Mouse (Mus musculus): ENCODE data around the gene Padi1. TPM values are rescaled to one million over a fixed set of nuclear protein-coding genes. Genes with fewer than 3 reads are reported as not detected.

The Padi1 gene
- total RNA-seq, 1 experiment: 0.09 TPM

DNA sequence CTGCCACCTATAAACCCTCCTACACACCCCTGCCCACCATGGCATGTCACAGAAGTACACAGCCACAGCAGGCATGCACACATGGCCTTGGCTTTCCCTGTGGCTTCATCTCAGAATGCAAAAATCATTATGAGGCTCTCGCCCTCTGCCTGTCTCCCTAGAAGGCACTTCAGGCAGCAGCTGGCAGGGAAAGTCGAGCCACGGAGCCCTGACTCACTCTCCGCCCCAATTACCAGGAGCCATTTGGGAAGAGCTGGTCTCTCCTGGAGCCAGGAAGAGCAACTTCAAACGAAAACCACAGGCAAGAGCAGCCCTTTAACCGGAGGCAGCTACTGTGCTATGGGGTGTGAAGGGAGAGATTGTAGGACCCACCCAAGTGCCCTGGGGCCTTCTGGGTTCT lies 31.1 kb upstream of the Padi1 start:
- TF ChIP-seq CHD2 (IDR thresholded peaks at IDR 0.05; ENCODE audit: low read depth, low read length) (no peak), ZNF384 (IDR thresholded peaks at IDR 0.05; ENCODE audit: low read depth, low read length) (no peak), ZC3H11A (IDR thresholded peaks at IDR 0.05; ENCODE audit: borderline replicate concordance, low read depth, low read length) (no peak), HCFC1 (IDR thresholded peaks at IDR 0.05; ENCODE audit: borderline replicate concordance, insufficient read depth, low read length) (no peak), MAFK (IDR thresholded peaks at IDR 0.05; ENCODE audit: insufficient read depth, low read depth, low read length) (no peak)
- Histone ChIP-seq H3K27ac (ENCODE audit: insufficient read depth, low read depth, low read length, poor library complexity, severe bottlenecking) (no peak overlapping the region), H3K4me3 (ENCODE audit: insufficient read depth in 1 of 2, low read depth in 1 of 2, low read length in 2 of 2, poor library complexity in 1 of 2, severe bottlenecking in 1 of 2) (no peak overlapping the region), H3K9me3 (ENCODE audit: control insufficient read depth, insufficient read depth, low read depth, low read length) (no peaks in the 10 kb centered on the region), H3K36me3 (ENCODE audit: control insufficient read depth, insufficient read depth, low read length, poor library complexity, severe bottlenecking) (no peaks in the 10 kb centered on the region), H3K9ac (ENCODE audit: insufficient read depth, low read depth, low read length, poor library complexity, severe bottlenecking) (no peak overlapping the region), H3K4me1 (ENCODE audit: control insufficient read depth in 2 of 2, insufficient read depth in 2 of 2, low read length in 2 of 2, poor library complexity in 1 of 2) (peaks cover 0 to under 1% of the 10 kb centered on the region in 2 experiments; a peak in 1 of 4 replicates)
- in situ Hi-C loops (cut with MboI; ENCODE audit: low sequenced_read_pairs in 2 of 2, unreplicated experiment in 2 of 2): no loop called here
- DNase-seq (ENCODE audit: low read depth, low spot score): no peak

DNA sequence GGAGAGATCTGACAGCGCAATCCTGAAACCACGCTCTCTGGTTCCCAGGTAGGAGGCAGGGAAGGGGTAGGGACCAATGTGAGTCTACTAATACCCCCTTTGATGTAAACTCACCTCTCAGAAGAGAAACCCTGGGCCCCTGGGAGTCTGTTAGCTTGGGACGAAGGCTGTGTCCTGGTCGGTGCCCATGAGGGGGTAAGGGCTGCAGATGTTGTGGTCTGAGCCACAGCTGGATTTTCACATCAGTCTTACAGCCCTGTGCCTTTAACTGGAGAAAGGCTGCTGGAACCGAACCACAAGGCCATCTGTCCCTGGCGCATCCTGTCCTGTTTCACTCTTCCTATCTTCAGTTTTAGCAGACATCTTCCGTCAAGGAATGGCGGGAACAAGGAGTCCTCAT lies 30.6 kb upstream of the Padi1 start:
- DNase-seq (ENCODE audit: low read depth, low spot score): no peak
- no peak overlapping the region for H3K4me3 ChIP-seq (ENCODE audit: insufficient read depth in 1 of 2, low read depth in 1 of 2, low read length in 2 of 2, poor library complexity in 1 of 2, severe bottlenecking in 1 of 2)

DNA sequence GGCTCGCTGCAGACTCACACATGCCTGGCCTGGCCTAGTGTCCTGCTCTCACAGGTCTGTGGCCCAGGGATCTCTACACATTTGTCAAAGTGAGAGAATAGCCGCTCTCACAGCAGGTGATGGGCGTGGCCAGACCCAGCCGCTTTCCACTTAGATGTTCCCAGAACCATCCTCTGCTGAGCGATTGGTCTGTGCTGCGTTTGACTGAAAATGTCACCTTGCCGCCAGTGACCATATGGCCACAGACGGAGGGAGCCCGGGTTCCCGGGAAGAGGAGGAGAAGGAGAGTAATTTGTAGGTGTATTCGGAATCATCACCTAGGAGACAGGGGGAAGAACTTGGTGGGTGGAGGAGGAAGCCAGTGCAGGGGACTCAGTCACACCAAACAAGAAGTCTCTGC lies 27.4 kb upstream of the Padi1 start:
- Histone ChIP-seq H3K4me1 (ENCODE audit: control insufficient read depth in 2 of 2, insufficient read depth in 2 of 2, low read length in 2 of 2, poor library complexity in 1 of 2) (peaks cover 0 to 4% of the 10 kb centered on the region in 2 experiments; a peak in 2 of 4 replicates), H3K4me3 (ENCODE audit: insufficient read depth in 1 of 2, low read depth in 1 of 2, low read length in 2 of 2, poor library complexity in 1 of 2, severe bottlenecking in 1 of 2) (no peak overlapping the region), H3K27ac (ENCODE audit: insufficient read depth, low read depth, low read length, poor library complexity, severe bottlenecking) (no peak overlapping the region), H3K9ac (ENCODE audit: insufficient read depth, low read depth, low read length, poor library complexity, severe bottlenecking) (no peak overlapping the region), H3K9me3 (ENCODE audit: control insufficient read depth, insufficient read depth, low read depth, low read length) (no peaks in the 10 kb centered on the region), H3K36me3 (ENCODE audit: control insufficient read depth, insufficient read depth, low read length, poor library complexity, severe bottlenecking) (no peaks in the 10 kb centered on the region)
- DNase-seq (ENCODE audit: low read depth, low spot score): no peak
- TF ChIP-seq ZNF384 (IDR thresholded peaks at IDR 0.05; ENCODE audit: low read depth, low read length) (no peak), CHD2 (IDR thresholded peaks at IDR 0.05; ENCODE audit: low read depth, low read length) (no peak), ZC3H11A (IDR thresholded peaks at IDR 0.05; ENCODE audit: borderline replicate concordance, low read depth, low read length) (no peak), HCFC1 (IDR thresholded peaks at IDR 0.05; ENCODE audit: borderline replicate concordance, insufficient read depth, low read length) (no peak), MAFK (IDR thresholded peaks at IDR 0.05; ENCODE audit: insufficient read depth, low read depth, low read length) (no peak)
- in situ Hi-C loops (cut with MboI; ENCODE audit: low sequenced_read_pairs in 2 of 2, unreplicated experiment in 2 of 2): no loop called here

More for the DNA sequence above, 30.6 kb upstream of the Padi1 start:
- Histone ChIP-seq H3K9ac (ENCODE audit: insufficient read depth, low read depth, low read length, poor library complexity, severe bottlenecking) (no peak overlapping the region), H3K36me3 (ENCODE audit: control insufficient read depth, insufficient read depth, low read length, poor library complexity, severe bottlenecking) (no peaks in the 10 kb centered on the region), H3K9me3 (ENCODE audit: control insufficient read depth, insufficient read depth, low read depth, low read length) (no peaks in the 10 kb centered on the region), H3K27ac (ENCODE audit: insufficient read depth, low read depth, low read length, poor library complexity, severe bottlenecking) (no peak overlapping the region), H3K4me1 (ENCODE audit: control insufficient read depth in 2 of 2, insufficient read depth in 2 of 2, low read length in 2 of 2, poor library complexity in 1 of 2) (no peaks in the 10 kb centered on the region)
- TF ChIP-seq ZC3H11A (IDR thresholded peaks at IDR 0.05; ENCODE audit: borderline replicate concordance, low read depth, low read length): no peak
- in situ Hi-C loops (cut with MboI; ENCODE audit: low sequenced_read_pairs in 2 of 2, unreplicated experiment in 2 of 2): no loop called here

DNA sequence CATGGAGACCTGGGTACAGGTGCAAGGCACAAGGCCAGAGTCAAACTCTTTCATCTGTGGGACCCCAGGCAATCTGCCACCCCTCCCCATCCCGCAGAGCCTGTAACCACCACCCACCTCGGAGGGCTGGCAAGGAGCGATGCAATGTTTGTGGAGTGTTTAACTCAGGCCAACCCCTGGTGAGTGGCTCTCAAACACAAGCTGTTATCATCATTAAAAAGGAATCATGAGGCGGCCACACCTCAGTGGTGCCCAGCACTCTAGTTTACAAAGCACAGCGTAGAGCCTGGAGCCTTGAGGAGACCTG lies 27.1 kb upstream of the Padi1 start:
- in situ Hi-C loops (cut with MboI; ENCODE audit: low sequenced_read_pairs in 2 of 2, unreplicated experiment in 2 of 2): no loop called here
- DNase-seq (ENCODE audit: low read depth, low spot score): no peak

More for the DNA sequence above, 27.1 kb upstream of the Padi1 start:
- Histone ChIP-seq H3K36me3 (ENCODE audit: control insufficient read depth, insufficient read depth, low read length, poor library complexity, severe bottlenecking) (no peaks in the 10 kb centered on the region), H3K9me3 (ENCODE audit: control insufficient read depth, insufficient read depth, low read depth, low read length) (no peaks in the 10 kb centered on the region), H3K9ac (ENCODE audit: insufficient read depth, low read depth, low read length, poor library complexity, severe bottlenecking) (no peak overlapping the region), H3K27ac (ENCODE audit: insufficient read depth, low read depth, low read length, poor library complexity, severe bottlenecking) (no peak overlapping the region), H3K4me1 (ENCODE audit: control insufficient read depth in 2 of 2, insufficient read depth in 2 of 2, low read length in 2 of 2, poor library complexity in 1 of 2) (peaks cover 0 to 8% of the 10 kb centered on the region in 2 experiments; a peak in 2 of 4 replicates), H3K4me3 (ENCODE audit: insufficient read depth in 1 of 2, low read depth in 1 of 2, low read length in 2 of 2, poor library complexity in 1 of 2, severe bottlenecking in 1 of 2) (no peak overlapping the region)
- TF ChIP-seq HCFC1 (IDR thresholded peaks at IDR 0.05; ENCODE audit: borderline replicate concordance, insufficient read depth, low read length) (no peak), CHD2 (IDR thresholded peaks at IDR 0.05; ENCODE audit: low read depth, low read length) (no peak), MAFK (IDR thresholded peaks at IDR 0.05; ENCODE audit: insufficient read depth, low read depth, low read length) (no peak), ZNF384 (IDR thresholded peaks at IDR 0.05; ENCODE audit: low read depth, low read length) (no peak), ZC3H11A (IDR thresholded peaks at IDR 0.05; ENCODE audit: borderline replicate concordance, low read depth, low read length) (no peak)
